Mouse (Mus musculus) heart, adult 8-10 months (tissue): ENCODE measurements around the gene Camk1g. TPM values are rescaled to one million over a fixed set of nuclear protein-coding genes. Genes with fewer than 3 reads are reported as not detected.
A peak's percentile ranks its signal among the peaks of the same experiment; 100 is the strongest.

Experiments
- DNase-seq: peaks from one replicate; pipeline ENCODE4 v3.0.0; 2022; ENCODE audit warnings: low spot score
- total RNA-seq, 4 experiments: library from RNA; stranded (reverse); gene quantifications; 2 replicates each; pipeline ENCODE4 v1.2.4; 2022

Gene Camk1g
- total RNA-seq, 4 experiments from 2014 or later = 0.14 to 0.72 (median 0.22) TPM

- DNase-seq = no peak
These were observed 37.4 kb downstream of the Camk1g start for GRCm38 (mm10) chr1:193332671-193333070.

GRCm38 (mm10) chr1:193332018-193332417 lies 38.1 kb downstream of the Camk1g start:
- DNase-seq = no peak

GRCm38 (mm10) chr1:193330626-193331025 lies 39.5 kb downstream of the Camk1g start:
- DNase-seq = no peak

- DNase-seq = peak; percentile 60
These were observed 39.9 kb downstream of the Camk1g start for GRCm38 (mm10) chr1:193330172-193330571.

- DNase-seq = no peak
These were observed 40.5 kb downstream of the Camk1g start for GRCm38 (mm10) chr1:193329557-193329956.

- no peak for DNase-seq
These were observed 42.4 kb downstream of the Camk1g start for GRCm38 (mm10) chr1:193327686-193328085.

- DNase-seq = no peak
These were observed 42.9 kb downstream of the Camk1g start for GRCm38 (mm10) chr1:193327216-193327615.

GRCm38 (mm10) chr1:193326456-193327145 lies 43.5 kb downstream of the Camk1g start:
- DNase-seq = no peak

GRCm38 (mm10) chr1:193325891-193326290 lies 44.2 kb downstream of the Camk1g start:
- DNase-seq = no peak

- DNase-seq = no peak
These were observed 45.9 kb downstream of the Camk1g start for GRCm38 (mm10) chr1:193324224-193324623.

GRCm38 (mm10) chr1:193323686-193324085 lies 46.4 kb downstream of the Camk1g start:
- no peak for DNase-seq

- DNase-seq = no peak
These were observed 49.7 kb downstream of the Camk1g start for GRCm38 (mm10) chr1:193320398-193320797.

GRCm38 (mm10) chr1:193319721-193320120 lies 50.4 kb downstream of the Camk1g start:
- DNase-seq = no peak

- DNase-seq = peak; percentile 85
These were observed 52.9 kb downstream of the Camk1g start for GRCm38 (mm10) chr1:193317159-193317559.

- DNase-seq = no peak
These were observed 53.7 kb downstream of the Camk1g start for GRCm38 (mm10) chr1:193316358-193316750.

- DNase-seq = peak; percentile 94
These were observed 54.3 kb downstream of the Camk1g start for GRCm38 (mm10) chr1:193315705-193316357.

GRCm38 (mm10) chr1:193311596-193311995 lies 58.5 kb downstream of the Camk1g start:
- no peak for DNase-seq

GRCm38 (mm10) chr1:193310519-193311085 lies 59.5 kb downstream of the Camk1g start:
- no peak for DNase-seq

- no peak for DNase-seq
These were observed 60.1 kb downstream of the Camk1g start for GRCm38 (mm10) chr1:193309785-193310518.

GRCm38 (mm10) chr1:193306832-193307231 lies 63.3 kb downstream of the Camk1g start:
- DNase-seq = no peak

GRCm38 (mm10) chr1:193305386-193305785 lies 64.7 kb downstream of the Camk1g start:
- DNase-seq = no peak

- DNase-seq = no peak
These were observed 67.0 kb downstream of the Camk1g start for GRCm38 (mm10) chr1:193303096-193303495.
